Mouse (Mus musculus) cerebellum, postnatal 25 days (tissue): Measurements from ENCODE around the gene Shroom4.
"Not testable (repeated sequence)": the region's sequence is repeated elsewhere in the genome, so short reads cannot be mapped to it uniquely, and the experiment has no call there.

Source experiments
- DNase-seq, 2 experiments: peaks; one replicate each; pipeline ENCODE4 v3.0.0; 2021; ENCODE audit warnings: mixed read lengths in 2 of 2

Shroom4 gene

GRCm38 (mm10) chrX:6399626-6400397 lies at the start of gene Shroom4:
TSS of gene Shroom4 (plus strand) at chrX:6399854.
- DNase-seq: peak; percentile 32 to 74

- no peak for DNase-seq
Observed at GRCm38 (mm10) chrX:6356876-6357275, 42.8 kb upstream of the Shroom4 start.

- DNase-seq: no peak
Observed at GRCm38 (mm10) chrX:6357503-6358114, 42.0 kb upstream of the Shroom4 start.

GRCm38 (mm10) chrX:6368822-6369221 lies 30.8 kb upstream of the Shroom4 start:
- DNase-seq: no peak

GRCm38 (mm10) chrX:6370706-6371105 lies 28.9 kb upstream of the Shroom4 start:
- DNase-seq: no peak

GRCm38 (mm10) chrX:6393861-6394260 lies 5.8 kb upstream of the Shroom4 start:
- no peak for DNase-seq

- no peak for DNase-seq
Observed at GRCm38 (mm10) chrX:6399193-6399592, 461 bp upstream of the Shroom4 start.

GRCm38 (mm10) chrX:6400398-6401020 lies 855 bp downstream of the Shroom4 start:
- DNase-seq: peak; percentile 22 to 25

- DNase-seq: no peak
Observed at GRCm38 (mm10) chrX:6402921-6403320, 3.3 kb downstream of the Shroom4 start.

GRCm38 (mm10) chrX:6409114-6409513 lies 9.5 kb downstream of the Shroom4 start:
- no peak for DNase-seq

GRCm38 (mm10) chrX:6415412-6415811 lies 15.8 kb downstream of the Shroom4 start:
- no peak for DNase-seq

- DNase-seq: no peak
Observed at GRCm38 (mm10) chrX:6415936-6416335, 16.3 kb downstream of the Shroom4 start.

GRCm38 (mm10) chrX:6418140-6418539 lies 18.5 kb downstream of the Shroom4 start:
- no peak for DNase-seq

GRCm38 (mm10) chrX:6435260-6435659 lies 35.6 kb downstream of the Shroom4 start:
- no peak for DNase-seq

GRCm38 (mm10) chrX:6446422-6446821 lies 46.8 kb downstream of the Shroom4 start:
- DNase-seq: peak in 1 of 2 experiments; percentile 13

- peak in 1 of 2 experiments; percentile 11 for DNase-seq
Observed at GRCm38 (mm10) chrX:6448001-6448400, 48.3 kb downstream of the Shroom4 start.

- no peak for DNase-seq
Observed at GRCm38 (mm10) chrX:6453220-6453619, 53.6 kb downstream of the Shroom4 start.

GRCm38 (mm10) chrX:6469251-6469650 lies 69.6 kb downstream of the Shroom4 start:
- not testable (repeated sequence) for DNase-seq

- DNase-seq: not testable (repeated sequence)
Observed at GRCm38 (mm10) chrX:6472563-6472962, 72.9 kb downstream of the Shroom4 start.

- DNase-seq: no peak
Observed at GRCm38 (mm10) chrX:6475177-6475576, 75.5 kb downstream of the Shroom4 start.

- peak in 1 of 2 experiments; percentile 5 for DNase-seq
Observed at GRCm38 (mm10) chrX:6482268-6482667, 82.6 kb downstream of the Shroom4 start.

- no peak for DNase-seq
Observed at GRCm38 (mm10) chrX:6483817-6484216, 84.2 kb downstream of the Shroom4 start.

- no peak for DNase-seq
Observed at GRCm38 (mm10) chrX:6490433-6490832, 90.8 kb downstream of the Shroom4 start.

GRCm38 (mm10) chrX:6495456-6495855 lies 95.8 kb downstream of the Shroom4 start:
- no peak for DNase-seq
